Mouse (Mus musculus): ENCODE data around the gene Mpv17l2. TPM values are rescaled to one million over a fixed set of nuclear protein-coding genes. Genes with fewer than 3 reads are reported as not detected.
A peak's percentile ranks its signal among the peaks of the same experiment; 100 is the strongest.

Gene Mpv17l2
- total RNA-seq, 2 experiments from 2014 or later, result 28.3 to 31.9 TPM

DNA sequence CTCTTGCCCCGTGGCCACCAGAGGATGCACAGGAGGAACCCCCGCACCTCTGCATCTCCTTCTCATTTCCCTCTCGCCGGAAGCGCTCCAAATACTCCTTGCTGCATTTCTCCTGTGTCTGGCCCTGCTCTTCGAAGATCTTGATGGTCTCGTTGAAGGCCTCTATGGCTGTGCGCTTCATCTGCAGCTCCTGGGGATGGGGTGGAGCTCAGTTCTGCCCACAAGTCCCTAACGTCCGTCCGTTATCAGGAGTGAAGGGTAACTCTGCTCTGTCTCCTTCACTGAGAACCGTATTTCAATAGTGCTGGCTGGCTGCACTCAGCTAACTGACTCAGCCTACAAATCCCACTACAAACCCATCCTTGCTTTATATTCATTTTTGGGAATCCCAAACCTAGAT is 9.1 kb upstream of the Mpv17l2 start:
- DNase-seq, result no peak
- intact Hi-C loops (cut with DNase I; ENCODE audit: low total_unique reads), result loop anchor here (5.0 kb wide), 2 partner anchors 37 to 43 kb away; partner anchors contain the start of genes Il12rb1 and Mast3

DNA sequence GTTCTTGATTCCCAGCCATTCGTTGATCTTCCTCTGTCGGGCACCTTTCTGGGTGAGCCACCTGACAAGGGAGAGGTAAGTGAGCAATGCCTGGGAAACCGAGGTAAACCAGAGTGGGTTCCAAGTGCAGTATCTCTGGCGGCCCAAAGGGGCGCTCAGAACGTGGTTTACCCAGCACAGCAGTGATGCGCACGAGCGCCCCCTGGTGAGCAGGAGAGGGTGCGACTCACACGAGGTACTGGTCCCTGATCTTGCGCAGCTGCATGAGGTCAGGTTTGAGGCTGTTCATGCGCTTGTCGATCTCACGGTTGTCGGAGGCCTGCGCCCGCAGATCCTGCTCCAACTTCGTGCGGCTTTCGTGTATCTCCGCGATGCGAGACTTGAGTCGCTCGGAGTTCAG is 8.6 kb upstream of the Mpv17l2 start:
- peak; percentile 95 for DNase-seq
- intact Hi-C loops (cut with DNase I; ENCODE audit: low total_unique reads), result loop anchor here (5.0 kb wide), 1 partner anchor 42 kb away; no protein-coding TSS in a partner anchor

DNA sequence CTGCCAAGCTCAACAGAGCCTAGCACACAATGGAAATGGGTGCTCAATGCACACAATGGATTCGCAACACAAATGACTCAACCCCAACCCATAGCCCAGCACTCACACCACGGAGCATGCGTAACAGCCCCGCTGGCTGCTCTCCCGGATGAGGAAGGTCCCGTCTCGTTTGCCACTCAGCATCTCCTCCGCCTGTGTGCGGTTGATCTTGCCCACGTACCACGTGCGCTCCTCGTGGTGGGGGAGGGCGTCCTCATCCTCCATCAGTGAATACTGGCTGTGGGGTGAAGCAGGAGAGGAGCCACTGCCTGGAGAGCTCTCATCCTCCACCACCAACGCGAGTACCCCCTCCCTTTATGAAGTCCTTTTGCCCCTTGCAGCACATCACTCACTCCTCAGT is 8.2 kb upstream of the Mpv17l2 start:
- intact Hi-C loops (cut with DNase I; ENCODE audit: low total_unique reads), result loop anchor here (5.0 kb wide), 1 partner anchor 42 kb away; no protein-coding TSS in a partner anchor

DNA sequence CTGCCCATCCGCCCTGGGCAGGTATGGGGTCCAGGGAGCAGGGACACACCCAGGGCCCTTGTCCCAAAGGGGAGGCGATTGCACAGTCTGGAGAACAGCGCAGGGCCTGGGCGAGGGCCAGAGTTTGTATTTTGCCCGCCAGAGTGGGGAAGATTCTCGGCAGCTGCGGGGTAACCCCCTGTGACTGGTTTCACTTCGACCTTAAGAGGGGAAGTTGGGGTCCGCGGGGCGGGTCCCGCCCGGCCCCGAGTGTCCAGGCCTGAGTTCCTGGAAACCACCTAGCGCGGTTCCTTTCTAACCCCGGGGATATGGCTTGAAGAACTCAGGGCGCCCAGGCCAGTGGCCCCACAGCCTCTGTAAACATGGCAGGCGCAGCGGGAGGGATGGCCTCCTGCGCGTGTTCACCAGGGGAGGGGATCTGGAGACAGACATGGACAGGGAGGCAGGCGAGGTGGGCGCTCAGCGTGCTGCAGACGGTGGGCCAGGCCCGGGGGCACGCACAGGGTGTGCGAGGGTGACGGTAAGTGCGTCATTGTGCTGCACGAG is 7.6 kb upstream of the Mpv17l2 start:
- no peak for DNase-seq
- intact Hi-C loops (cut with DNase I; ENCODE audit: low total_unique reads), result loop anchor here (5.0 kb wide), 1 partner anchor 41 kb away; no protein-coding TSS in a partner anchor

More for the DNA sequence above, 8.2 kb upstream of the Mpv17l2 start:
- DNase-seq, result no peak

DNA sequence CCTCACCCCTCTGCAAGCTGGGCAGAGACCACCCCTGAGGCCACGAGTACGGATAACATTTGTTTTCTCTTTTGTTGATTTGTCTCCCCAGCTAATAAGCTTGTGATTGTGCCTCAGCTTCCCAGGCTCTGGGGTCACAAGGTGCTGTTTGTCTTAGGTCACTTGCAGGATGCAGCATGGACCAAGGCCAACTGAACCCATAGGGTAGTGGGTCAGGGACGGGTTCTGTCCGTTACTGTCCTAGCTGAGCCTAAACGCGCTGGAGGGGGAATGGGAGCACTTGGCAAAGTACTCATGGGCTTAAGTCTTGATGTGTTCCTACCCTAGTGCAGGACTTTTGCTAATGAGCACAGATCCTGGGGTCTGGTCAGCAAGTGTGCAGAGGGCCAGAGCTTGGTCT is 6.8 kb upstream of the Mpv17l2 start:
- intact Hi-C loops (cut with DNase I; ENCODE audit: low total_unique reads), result loop anchor here (5.0 kb wide), 1 partner anchor 40 kb away; no protein-coding TSS in a partner anchor
- DNase-seq, result no peak

DNA sequence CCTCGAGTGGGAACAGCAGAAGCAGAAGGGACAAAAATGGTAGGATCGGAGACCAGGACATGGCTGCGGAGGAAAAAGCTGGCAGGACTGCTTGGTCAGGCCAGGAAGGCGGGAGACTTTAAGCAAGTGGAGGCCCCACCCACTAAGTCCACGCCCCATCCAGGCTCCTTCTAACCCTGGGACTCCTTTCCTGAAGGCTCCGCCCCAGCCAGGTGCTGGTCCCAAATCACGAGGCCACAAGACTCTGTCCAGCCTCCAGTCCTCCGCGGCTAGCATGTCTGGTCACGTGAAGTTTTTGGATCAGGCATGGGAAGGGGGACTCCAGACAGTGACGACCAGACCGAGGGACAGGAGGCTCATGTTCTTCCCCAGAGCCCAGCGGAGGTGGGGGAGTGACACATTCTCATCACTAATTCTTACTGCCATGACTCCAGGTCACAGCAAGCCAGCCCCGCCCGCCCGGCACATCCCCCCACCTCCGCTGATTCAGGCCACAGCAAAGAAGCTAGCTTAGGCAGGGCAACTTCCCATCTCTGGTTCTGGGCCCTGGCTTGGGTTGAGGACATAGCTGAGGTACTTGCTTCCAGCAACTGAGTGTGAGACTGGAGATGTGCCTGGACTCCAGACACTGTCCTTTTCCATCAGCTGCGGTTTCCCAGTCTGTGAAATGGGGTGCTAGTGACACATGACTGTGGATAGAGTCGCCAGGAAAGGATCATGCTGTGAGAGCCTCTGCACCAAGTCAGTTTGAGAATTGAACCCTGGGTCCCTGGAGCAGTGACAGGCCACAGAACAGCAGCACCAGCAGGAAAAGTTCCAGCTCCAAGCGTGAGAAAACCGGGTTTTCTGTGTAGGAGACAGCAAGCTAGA is 6.1 kb upstream of the Mpv17l2 start:
- intact Hi-C loops (cut with DNase I; ENCODE audit: low total_unique reads), result loop anchor here (5.0 kb wide), 1 partner anchor 40 kb away; no protein-coding TSS in a partner anchor
- peak; percentile 71 for DNase-seq

DNA sequence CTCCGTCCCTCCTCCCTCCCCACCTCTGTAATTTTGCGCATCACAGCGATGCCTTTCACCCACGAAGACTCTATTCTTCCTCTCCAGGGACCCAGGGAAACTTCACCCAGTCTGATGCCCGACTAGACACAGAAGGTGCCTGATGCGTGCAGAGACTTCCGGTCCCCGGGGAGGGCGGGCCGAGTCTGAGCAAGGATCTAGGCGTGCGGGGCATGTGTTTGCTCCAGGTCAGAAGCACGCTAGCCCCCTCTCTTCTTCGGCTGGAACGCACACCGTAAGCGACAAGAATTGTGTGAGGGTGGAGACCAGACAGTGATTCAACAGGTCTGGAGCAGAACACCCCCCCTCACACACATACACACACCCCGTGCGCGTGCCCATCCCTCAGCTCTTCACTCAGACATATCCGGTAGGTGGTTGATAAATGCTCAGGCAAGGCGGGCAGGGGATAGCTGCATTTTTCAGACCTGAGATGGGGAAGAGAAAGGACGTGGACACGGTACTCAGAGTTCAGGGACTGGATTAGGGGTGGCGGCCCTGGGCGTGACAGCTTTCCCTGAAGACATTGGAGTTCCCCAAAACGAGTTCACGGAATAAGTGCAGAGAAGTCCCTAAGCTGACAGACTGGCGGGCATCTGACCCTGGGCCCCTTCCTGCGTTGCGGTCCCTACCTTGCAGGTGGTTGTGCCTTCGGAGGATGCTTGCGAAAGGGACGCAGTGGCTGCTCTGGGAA is 5.3 kb upstream of the Mpv17l2 start:
- intact Hi-C loops (cut with DNase I; ENCODE audit: low total_unique reads), result loop anchor here (5.0 kb wide), 1 partner anchor 39 kb away; no protein-coding TSS in a partner anchor

DNA sequence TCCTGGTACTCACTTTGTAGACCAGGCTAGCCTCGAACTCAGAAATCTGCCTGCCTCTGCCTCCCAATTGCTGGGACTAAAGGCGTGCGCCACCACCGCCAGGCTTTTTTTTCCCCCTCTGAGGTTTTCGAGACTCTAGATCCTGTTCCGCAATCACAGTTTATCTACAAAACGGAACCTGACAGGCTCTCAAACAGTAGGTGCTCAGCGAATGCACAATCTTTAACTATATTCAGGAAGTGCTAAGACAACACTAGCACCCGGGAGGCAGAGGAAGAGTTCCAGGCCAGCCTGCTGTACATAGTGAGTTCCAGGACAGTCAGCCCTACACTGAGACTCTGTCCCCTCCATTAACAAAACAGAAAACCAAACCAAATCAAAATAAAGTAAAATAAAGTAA is 4.6 kb upstream of the Mpv17l2 start:
- intact Hi-C loops (cut with DNase I; ENCODE audit: low total_unique reads), result loop anchor here (5.0 kb wide), 1 partner anchor 38 kb away; no protein-coding TSS in a partner anchor
- no peak for DNase-seq

More for the DNA sequence above, 5.3 kb upstream of the Mpv17l2 start:
- DNase-seq, result no peak

DNA sequence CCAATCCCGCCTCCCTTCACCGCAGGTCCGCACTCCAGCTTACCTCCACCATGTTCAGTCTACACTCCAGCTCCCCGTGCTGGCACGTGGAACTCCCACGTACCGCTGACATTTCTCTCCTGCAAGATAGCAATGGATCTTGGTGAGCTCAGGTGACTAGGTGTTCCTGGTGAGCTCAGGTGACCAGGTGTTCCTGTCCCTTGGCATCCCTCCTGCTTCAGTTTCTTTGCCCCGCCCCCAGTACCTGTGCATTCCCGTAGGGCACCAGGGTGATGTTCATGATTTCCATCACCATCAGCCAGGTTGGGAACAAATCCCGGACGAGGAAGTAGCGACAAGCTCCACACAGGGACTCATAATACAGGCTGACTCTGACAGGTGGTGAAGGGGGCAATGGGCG is 3.9 kb upstream of the Mpv17l2 start:
- intact Hi-C loops (cut with DNase I; ENCODE audit: low total_unique reads), result loop anchor here (5.0 kb wide), 1 partner anchor 37 kb away; no protein-coding TSS in a partner anchor

DNA sequence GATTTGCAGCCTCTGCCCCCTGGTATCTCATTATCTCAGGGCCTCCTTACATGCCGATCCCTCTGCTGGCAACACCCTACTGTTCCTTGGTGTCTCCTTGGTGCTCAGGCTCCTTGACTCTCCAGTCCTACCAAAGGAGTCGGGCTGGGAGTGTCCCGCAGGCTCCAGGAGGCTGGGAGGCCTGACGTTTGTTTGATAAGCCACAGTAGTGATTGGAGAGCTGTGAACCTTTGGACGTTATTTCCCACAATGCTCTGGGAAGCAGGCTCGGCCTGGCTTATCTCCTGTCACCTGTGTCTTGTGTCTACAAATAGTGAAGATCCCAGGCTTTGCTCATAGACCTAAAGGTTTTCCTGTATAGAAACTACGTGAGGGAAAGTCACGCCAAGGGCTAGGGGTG is 3.3 kb upstream of the Mpv17l2 start:
- intact Hi-C loops (cut with DNase I; ENCODE audit: low total_unique reads), result no loop called here
- DNase-seq, result no peak

More for the DNA sequence above, 3.9 kb upstream of the Mpv17l2 start:
- DNase-seq, result no peak

DNA sequence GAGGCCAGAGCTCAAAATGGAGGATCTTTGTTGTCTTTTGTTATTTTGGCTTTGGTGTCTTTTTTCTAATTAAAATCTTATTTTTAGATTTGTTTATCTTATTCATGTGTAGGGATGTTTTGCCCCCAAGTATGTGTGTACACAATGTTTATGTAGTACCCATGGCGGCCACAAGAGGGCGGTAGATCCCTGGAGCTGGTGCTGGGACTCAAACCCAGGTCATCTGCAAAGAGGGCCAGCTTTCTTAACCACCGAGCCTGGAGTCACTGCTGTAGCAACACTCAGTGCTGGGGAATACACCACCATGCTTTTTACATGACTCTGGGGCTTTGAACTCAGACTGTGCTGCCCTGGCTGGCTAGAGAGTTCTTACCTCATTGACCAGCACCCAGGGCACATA is 2.6 kb upstream of the Mpv17l2 start:
- no peak for DNase-seq
- intact Hi-C loops (cut with DNase I; ENCODE audit: low total_unique reads), result no loop called here

DNA sequence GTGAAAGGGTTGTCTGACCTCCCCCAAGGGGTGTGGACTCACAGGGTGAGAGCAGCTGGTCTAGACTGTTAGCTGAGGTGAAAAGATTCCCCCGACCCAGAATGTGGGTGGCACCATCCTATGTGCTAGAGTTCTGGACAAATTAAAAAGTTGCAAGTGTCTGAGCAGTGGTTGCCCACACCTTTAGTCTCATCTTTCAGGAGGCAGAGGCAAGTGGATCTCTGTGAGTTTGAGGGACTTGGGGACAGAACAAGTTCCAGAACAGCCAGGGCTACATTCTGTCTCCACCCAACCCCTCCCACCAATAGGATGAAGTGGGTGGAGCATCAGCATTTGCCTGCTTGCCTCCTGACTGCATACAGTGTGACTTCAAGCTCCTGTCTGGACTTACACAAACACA is 1.4 kb upstream of the Mpv17l2 start:
- intact Hi-C loops (cut with DNase I; ENCODE audit: low total_unique reads), result no loop called here
- DNase-seq, result peak; percentile 4

DNA sequence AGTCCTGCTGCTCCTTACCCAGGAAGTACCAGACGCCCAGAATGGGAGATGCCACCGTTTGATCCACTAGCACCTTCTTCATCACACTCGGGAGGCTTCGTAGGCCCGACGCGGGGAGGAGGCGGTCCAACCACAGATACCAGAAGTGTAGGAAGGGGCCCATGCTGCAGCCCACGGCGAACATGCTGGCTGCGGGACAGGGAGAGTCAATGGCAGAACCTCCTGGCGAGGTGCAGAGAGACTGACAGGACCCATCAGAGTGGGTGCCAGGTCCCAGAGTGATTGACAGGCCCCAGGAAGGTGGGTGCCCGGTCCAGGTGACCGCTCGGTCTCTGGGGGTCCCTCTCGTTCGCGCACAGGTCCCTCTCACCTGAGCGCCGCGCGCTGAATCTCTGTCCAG is 396 bp downstream of the Mpv17l2 start:
- peak; percentile 33 for DNase-seq
- intact Hi-C loops (cut with DNase I; ENCODE audit: low total_unique reads), result no loop called here

DNA sequence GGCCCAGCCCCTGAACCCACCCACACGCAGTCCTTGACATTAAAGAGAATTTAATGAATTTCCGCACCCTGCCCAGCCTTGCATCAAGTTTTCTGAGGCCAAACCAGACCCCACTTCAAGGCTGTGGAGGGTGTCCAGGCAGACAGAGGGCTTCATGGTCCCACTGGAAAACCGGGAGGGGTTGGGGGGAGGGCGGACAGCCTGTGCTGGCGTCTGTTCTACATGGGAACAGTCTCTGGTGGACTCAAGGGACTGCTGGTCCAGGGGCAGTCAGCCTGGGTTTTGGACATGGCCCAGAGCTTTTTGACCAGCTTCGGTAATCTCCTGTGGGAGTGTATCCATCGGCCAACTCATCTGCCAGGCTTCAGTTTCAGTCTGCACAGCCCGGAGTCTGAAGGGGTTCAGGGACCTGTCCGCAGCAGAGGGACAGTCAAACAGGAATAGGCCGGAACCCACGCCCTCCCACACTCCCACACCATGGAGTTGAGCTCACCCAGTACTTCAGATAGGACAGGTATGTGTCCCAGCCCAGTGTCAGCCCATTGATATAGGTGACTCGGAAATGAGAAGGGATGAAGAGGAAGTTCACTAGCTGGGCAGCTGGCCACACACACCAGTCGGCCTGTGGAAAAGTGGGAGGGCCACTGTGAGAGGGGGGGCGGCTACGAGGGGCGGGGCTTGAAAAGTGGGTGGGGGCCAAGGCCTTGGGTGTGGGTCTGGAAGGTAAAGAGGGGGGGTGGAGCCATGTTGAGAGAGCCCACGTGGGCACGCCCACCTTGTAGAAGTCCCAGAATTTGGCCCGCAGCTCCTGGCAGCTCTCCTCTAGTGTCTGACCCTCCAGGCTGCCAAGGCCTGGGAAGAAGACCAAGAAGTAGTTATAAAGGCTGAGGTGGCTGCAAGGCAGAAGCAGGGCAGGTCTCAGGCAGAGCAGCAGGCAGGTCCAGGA is 1.9 kb downstream of the Mpv17l2 start:
- DNase-seq, result peak; percentile 43
- intact Hi-C loops (cut with DNase I; ENCODE audit: low total_unique reads), result no loop called here

DNA sequence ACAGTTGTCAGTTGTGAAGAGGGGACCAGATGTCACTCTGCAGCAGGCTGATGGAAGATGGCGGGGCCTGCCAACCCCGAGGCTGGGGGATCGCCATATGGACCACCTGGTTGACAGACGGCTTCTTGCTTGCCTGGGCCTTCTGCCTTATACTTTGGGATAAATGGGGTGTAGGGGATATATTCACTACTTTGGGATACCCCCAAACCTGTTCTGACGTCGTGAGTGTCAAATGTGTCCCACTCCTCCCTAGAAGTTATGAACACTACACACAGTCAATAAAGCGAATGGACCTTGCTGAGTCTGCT is 2.5 kb downstream of the Mpv17l2 start:
- intact Hi-C loops (cut with DNase I; ENCODE audit: low total_unique reads), result no loop called here

DNA sequence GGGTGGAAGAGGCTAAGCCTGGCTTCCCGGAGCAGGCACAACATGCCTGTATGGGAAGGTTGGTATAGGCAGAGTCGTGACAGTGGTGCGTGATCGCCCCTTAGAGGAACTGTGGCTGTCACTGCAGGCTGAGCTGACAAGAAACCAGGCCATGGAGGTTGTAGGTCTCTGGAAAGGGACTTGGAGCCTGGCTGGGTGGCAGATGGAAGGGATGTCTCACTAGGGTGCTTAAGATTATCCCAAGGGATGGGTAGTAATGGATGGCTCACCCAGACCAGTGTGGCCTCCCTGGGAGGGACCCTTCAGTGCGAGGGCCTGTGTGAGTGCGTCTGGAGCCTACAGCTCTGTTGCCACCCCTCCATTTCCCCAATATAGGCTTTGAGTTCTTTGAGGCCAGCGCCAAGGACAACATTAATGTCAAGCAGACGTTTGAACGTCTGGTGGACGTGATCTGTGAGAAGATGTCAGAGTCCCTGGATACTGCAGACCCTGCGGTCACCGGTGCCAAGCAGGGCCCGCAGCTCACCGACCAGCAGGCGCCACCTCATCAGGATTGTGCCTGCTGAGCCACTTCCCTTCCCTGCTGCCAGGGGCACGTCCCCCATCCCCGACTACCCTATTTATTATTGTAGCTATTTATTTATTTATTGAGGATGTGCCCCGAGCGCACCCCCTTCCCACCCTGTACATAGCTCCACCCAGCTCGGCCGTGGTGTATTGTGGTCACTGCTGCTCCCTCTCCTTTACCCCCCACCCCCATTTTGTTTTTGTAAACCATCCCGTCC is 3.0 kb downstream of the Mpv17l2 start:
- DNase-seq, result peak; percentile 23
- intact Hi-C loops (cut with DNase I; ENCODE audit: low total_unique reads), result no loop called here

More for the DNA sequence above, 2.5 kb downstream of the Mpv17l2 start:
- peak; percentile 10 for DNase-seq

DNA sequence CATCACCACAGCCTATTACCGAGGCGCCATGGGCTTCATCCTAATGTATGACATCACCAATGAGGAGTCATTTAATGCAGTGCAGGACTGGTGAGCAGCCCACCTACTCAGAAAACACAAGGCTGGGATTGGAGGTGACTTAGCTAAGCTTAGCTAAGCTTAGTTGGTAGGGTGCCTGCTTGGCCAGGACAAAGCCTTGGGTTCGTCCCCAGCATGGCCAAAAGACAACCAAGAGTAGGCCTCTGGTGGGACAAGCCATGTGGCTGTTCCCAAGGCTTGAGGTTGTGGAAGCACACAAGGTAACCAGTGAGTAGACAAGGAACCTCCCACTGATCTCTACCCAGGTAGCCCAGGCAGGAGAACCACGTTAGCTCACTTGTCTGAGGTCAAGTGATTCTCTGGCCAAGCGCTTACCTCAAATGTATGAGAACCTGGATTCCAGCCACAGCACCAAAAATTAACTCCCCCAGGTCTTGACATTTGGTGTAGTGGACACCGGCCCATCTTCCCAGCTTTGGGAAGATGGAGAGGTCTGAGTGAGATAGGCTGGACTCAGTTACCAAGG is 4.2 kb downstream of the Mpv17l2 start:
- no peak for DNase-seq
- intact Hi-C loops (cut with DNase I; ENCODE audit: low total_unique reads), result no loop called here

All from gastrocnemius, postnatal 14 days (tissue).